Mouse (Mus musculus): Measurements from ENCODE around the gene Rapgef6.

Gene Rapgef6

DNA sequence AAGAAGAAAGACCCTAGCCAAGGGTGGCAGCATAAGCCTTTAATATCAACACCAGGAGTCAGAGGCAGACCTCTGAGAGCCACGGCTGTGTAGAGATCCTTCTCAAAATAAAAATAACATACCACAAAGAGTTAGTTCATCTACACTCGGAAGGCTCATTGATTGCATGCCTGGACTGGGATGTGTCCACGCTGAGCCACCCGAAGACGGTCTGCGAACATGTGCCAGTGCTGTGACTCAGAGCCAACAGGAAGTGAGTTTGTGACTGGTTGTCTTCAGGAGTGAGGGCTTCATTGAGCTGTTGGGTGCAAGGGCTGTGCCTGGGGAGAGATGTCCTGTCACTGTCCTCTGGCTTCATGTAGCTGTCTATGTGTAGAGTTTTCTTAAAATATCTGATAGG lies 171.0 kb downstream of the Rapgef6 start:
- peak; percentile 66 for DNase-seq (ENCODE audit: low read depth)

DNA sequence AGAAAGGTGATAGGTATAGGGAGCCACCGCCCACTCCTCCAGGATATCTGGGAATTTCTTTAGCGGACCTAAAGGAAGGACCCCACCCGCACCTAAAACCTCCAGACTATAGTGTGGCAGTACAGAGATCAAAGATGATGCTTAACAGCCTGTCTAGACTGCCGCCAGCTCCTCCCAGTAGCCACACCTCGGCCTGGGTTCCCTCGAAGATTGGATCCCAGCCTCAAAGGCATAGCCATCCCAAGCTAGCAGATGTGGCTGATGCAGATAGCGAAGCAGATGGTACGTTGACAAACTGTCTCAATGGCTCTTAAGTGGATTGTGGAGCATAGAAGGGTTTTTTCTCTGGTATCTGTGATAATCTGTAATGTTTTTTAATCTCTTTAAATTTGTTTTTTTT lies 171.6 kb downstream of the Rapgef6 start:
- no peak for DNase-seq (ENCODE audit: low read depth)

DNA sequence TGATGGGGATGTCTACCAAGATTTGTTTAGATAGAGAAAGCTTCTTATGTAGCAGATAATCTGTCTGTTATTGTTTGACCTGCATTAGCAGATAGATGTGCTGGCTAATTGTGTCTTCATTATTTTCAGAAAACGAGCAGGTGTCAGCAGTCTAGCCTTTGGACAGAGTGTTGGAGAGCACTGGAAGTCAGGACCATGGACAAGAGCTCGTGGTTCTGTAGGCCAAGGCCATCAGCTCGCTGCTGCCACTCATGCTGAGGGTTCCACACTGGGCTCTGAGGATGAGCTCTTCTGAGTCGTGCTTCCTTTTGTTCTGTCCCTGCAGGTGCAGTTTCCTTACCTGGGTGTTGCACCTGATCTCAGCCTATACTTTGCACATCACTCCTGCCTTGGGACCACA lies 173.3 kb downstream of the Rapgef6 start:
- peak; percentile 60 for DNase-seq (ENCODE audit: low read depth)

DNA sequence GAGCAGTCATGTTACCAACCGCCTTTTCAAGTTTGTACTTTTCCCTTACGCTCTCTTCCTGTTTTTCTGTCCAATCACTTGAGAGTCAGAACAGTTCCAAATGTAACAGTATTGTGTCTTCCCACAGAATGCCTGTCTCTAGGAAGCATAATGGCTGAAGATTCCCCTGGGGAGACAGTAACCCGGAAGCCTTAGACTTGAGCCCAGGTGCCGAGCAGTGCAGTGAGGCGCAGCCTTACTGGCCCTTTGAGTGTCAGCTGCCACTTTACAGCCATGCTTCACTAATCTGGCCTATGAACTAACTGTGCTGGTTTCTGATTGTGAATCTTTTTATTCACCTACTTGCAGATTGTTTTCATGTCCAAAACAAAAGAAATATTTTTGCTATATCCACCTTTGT lies 175.0 kb downstream of the Rapgef6 start:
- no peak for DNase-seq (ENCODE audit: low read depth)

DNA sequence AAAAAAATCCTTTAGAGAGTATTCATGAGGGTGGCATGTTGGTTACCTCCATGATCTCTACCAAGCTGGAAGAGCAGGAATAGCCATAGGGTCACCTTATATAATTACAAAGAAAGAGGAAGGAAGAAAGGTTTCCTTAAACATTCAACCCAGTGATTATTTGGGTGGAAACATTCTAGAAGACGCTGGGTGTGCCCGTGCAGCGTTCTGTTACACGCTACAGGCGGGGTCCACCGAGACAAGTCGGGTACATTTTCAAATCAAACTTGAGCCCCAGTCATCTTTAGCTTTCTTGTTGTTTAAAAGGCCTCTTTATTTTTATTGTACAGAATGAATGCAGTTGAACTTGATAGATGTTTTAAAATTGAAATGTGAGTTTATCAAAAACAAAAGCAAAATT lies 176.0 kb downstream of the Rapgef6 start:
- DNase-seq (ENCODE audit: low read depth): no peak

DNA sequence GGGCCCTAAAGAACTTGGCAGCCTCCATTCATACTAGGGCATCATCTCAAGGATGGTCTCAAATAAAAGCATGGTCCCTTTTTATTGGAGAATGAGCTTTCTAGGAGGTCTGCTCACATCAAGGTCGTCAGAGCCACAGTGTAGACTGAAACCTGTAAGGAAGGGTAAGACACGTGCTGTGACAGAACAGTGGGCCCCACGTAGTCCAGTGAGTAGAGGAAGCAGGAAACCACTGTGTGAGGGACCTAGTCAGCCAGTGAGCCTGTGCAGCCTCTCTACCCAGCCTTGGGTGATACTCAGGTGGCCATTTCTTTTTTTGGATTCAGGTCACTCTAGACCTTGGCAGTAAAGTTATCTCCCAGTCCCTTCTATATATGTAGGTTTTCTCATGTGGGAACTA lies 177.3 kb downstream of the Rapgef6 start:
- peak; percentile 48 for DNase-seq (ENCODE audit: low read depth)

DNA sequence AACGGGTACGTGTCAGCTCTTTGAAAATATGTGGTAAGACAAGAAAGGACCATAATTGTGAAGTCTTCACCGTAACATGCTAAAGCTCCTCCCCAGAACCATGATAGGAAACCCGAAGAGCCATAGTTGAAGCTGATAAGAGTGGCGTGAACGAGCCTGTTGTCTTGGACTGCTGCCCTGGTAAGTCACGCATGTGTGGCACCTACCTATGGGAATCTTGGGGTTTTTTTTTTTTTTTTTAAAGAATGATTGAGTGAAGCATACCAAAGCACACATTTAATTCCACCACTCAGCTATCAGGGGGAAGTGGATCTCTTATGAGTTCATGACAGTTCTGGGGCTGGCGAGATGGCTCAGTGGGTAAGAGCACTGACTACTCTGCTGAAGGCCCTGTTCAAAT lies 179.2 kb downstream of the Rapgef6 start:
- no peak for DNase-seq (ENCODE audit: low read depth)

DNA sequence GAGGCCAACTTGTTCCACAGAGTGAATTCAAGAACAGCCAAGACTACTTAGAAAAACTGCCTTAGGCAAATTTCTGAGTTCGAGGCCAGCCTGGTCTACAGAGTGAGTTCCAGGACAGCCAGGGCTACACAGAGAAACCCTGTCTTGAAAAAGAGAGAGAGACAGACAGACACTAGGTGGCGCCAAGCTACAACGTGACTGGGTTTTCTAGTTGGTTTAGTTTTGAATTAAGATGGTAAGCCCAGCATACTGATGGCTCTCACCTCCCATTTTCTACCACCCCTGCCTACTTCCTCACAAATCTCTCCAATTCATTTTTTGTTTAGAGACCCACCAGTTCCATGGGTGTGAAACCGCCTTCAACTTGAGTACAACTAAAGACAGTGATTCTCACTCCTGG lies 180.7 kb downstream of the Rapgef6 start:
- peak; percentile 86 for DNase-seq (ENCODE audit: low read depth)

DNA sequence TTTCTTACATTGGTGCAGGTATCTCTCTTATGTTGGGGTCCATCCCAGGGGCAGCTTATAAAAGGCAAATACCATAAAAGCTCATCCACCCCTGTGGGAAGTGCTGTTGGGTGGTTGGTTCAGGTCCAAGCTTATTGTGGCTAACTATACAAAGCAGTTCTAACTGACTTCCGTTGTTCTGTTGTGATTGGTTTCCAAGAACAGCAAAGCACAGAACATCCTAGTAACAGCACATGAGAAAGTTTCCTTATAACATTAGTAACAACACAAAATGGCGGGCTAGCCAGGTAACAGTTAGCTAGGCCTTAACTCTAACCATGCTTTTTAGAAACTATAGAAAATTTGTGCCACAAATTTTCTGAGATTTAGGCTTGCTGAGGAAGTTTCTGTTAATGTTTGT lies 185.5 kb downstream of the Rapgef6 start:
- DNase-seq (ENCODE audit: low read depth): no peak

DNA sequence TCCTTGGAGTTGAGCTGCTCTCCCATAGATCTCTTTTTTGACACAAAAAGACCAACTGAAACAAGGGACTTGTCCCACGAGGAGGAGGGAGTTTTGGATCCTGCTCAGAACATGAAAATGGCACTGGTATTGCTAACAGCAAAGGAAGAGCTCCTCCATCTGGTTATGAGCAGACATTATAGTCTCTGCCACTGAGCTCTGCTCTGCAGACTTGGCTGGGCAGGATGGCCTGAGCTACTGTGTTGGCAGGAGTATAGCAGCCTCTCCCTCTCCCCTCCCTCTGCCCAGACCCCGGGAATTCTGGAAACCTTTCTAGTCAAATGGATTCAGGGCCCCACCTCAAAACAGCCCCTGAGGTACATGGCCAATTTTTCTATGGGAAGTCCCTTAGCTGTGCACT lies 187.0 kb downstream of the Rapgef6 start:
- no peak for DNase-seq (ENCODE audit: low read depth)

DNA sequence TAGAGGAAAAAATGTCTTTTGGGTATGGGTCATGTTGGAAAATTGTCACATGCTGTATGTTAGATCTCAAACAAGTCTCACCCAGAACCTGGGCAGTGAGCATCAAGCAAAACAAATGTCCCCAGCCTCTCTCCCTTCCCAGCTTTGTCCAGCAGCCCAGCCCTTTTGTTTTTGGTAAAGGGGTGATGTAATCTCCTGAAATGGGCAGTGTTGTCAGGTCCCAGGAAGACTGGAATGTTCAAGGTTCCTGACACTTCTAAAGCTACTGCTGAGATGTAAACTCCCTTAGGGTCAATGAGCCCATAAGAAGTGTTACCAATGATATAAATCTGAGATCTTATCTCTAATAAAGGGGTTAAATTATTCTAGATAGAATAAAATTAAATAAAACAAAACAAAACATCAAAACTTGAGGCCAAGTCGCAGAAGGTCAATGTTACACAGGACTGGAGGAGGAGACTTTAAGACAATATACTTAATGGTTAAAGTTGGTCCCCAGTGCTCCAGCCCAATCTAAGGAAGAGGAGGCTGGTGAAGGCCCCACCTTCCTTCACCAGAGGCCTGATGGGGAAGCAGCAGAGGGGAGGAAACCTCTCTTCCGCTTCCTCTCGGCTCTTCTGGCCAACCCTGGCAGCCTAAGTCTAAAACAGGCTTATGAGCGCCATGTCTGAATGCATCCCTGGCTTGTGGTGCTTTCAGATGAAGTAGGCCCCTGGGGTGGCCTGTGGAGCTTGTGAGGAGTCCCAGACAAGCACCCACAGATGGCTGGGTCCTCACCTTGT lies 188.1 kb downstream of the Rapgef6 start:
- DNase-seq (ENCODE audit: low read depth): no peak

DNA sequence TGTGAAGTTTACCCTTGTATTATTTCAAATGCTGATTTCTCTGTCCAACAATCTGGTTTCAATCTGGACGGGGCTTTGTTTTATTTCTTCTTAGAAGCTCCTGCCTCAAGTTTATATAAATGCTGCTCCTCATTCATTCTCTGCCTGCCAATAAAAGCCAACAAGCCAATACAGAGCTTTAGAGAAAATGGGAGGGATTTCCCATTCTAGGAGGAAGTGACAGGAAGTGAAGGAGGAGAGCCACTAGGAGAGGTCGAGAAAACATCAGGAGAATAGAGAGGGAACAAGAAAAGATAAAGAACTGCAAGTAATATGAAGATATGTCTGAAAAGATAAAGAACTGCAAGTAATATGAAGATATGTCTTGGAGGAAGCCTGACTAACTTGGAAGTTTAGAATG lies 190.2 kb downstream of the Rapgef6 start:
- DNase-seq (ENCODE audit: low read depth): no peak

DNA sequence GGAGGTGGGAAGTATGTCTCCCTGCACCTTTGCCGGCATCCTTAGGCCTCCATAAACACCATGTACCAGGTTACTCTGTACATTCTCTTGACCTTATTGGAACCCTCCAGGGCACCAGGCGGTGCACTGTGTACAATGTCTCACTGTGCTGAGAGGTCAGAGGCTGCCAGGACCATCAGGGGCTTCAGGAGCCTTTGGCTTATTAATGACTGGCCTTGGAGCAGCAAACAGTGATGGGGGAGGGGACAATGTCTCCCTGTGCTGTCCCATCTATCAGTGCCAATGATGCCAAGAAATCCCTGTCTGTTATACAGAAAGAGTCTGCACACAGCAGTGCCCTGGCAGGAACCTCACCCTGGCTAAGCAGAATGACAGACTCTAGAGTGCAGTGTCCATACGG lies 195.2 kb downstream of the Rapgef6 start:
- DNase-seq (ENCODE audit: low read depth): no peak

DNA sequence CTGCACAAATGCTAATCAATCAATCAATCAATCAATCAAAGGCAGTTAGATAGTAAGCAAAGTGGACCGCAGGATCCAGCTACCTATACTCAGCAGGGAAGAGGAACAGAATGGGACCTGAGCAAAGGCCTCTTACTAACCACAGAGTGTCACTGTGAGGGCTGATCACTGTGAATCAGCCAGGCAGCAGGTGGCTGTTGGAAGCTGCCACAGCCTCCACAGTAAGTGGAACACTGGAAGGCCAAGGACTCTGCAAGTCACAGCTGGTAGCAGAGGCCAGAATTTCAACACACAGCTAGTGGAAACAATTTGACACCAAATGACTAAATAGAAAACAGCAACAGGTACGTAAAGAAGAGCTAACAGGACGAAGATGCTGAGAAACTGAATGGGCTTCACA lies 196.0 kb downstream of the Rapgef6 start:
- DNase-seq (ENCODE audit: low read depth): no peak

DNA sequence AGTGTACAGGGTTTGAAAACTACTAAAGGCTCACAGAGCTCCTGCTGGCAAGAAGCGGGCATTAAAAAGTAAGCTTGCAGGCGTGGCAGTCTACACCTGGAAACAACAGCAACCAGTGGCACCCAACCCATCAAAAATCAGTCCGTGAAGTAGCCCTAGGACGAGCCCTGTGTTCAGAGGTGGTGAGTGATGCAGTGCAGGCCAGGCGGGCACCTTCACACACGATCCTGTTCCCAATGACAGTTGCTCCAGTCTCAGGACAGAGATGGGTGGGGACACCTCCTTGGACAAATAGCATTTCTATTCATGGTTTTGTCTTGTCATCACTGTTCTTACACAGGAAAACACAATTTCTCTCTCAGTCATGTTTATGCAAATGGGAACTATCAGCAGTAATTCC lies 199.4 kb downstream of the Rapgef6 start:
- no peak for DNase-seq (ENCODE audit: low read depth)

DNA sequence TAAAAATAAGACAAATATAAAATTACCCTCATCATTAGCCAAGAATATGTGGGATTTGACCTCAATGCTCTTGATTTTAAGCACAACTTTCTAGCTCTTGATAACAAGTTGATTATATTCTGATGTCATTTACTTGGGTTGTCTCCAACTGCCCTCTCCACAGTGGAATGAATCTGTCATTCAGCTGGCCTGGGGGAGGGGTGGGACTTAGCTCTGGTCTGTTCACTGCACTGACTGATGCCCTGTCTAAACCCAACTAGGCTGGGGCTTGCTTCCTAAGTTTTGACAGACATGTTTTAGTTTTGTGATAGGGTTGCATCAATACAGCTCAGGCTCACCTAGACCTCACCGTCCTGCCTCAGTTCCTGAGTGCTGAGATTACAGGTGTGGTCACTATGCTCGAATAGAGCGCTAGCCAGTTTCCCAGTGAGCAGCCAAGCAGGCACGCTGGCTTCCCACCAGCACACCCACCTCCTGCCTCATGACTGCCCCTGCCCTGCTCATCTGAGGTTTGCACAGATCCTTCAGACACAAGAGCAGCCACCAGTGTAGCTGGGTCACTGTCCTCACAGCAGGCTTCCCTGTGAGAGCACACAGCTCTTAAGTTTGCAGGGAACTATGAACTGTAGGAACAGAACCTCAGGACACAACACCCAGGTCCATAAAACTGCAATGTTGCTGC lies 201.8 kb downstream of the Rapgef6 start:
- DNase-seq (ENCODE audit: low read depth): no peak

DNA sequence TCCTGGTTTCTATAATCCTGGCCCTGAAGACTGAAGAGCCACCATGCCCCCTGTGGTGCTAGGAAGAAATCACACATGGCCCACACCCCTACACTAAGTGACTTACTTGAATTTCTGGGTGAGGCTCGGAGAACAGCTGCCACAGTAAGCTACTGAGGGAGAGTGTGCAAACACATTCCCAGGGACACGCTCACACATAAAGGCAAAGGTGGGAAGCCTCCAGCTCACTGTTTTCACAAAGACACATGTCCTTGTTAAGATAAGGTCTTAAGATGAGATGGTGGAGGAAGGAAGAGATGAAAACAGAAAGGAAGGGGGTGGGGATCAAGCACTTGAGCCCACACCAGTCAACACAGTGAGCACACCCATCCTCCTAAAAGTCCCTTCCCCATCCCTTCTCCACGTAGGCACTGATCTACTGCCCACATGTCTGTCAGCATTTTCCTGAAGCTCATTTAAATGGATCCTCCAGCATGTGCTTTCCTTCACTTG lies 204.0 kb downstream of the Rapgef6 start:
- DNase-seq (ENCODE audit: low read depth): no peak

DNA sequence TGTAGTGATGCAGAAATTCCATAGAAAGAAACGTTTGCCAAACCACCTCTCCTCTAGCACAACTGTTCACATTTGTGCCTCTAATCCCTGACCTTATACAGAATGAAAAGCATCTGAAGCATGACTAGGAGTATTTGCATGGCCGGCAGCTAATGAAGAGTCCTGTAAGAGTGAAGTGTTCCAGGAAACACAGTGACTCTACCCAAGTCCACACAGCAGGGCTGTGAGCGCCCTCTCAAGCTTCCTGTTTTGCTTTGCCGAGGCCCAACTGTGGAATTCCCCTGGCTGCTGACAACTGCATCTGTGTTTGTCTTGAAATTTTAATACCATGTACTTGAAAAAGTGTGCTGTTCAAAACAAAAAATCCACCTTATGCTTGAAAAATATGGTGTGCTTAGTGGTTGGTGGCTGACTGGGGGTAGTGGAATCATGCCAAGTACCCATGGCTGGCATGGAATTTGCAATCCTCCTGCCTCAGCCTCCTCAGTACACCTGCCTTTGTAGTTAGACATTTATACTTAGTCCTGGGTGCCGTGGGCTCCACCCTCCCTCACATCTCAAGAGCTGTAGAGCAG lies 204.8 kb downstream of the Rapgef6 start:
- peak; percentile 54 for DNase-seq (ENCODE audit: low read depth)

DNA sequence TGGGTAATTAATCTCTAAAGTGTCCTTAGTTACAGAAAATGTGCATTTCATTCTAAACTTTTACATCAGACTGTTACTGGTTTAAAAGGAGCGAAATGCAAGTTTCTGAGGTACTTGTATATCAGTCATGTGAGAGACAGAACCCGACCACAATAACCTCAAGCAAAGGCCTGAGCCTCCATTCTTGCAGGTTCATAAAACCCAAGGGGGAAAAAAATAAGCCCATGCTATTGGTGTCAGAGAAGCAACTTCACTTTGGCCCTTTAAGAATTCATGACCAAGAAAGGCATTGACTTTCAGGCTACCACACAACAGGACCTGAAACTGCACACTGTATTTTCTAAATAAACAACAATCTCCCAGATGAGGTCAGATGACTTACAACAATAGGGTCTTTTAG lies 205.7 kb downstream of the Rapgef6 start:
- peak; percentile 52 for DNase-seq (ENCODE audit: low read depth)

DNA sequence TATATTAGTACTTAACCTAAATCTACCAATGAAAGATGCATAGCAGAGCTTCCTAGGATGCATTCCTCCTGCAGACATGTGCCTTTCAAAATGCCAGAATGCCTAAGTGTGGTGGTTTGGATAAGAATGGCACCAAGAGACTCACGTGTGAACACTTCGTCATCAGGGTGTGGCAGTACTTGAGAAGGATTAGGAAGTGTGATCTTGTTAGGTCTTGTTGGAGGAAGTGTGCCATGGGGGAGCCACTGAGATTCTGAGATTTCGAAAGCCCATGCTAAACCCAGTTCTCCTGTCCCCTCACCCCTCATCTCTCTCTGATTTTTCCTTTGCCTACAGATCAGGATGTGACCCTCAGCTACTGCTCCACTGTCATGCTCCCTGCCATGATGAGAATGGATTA lies 206.7 kb downstream of the Rapgef6 start:
- DNase-seq (ENCODE audit: low read depth): no peak

DNA sequence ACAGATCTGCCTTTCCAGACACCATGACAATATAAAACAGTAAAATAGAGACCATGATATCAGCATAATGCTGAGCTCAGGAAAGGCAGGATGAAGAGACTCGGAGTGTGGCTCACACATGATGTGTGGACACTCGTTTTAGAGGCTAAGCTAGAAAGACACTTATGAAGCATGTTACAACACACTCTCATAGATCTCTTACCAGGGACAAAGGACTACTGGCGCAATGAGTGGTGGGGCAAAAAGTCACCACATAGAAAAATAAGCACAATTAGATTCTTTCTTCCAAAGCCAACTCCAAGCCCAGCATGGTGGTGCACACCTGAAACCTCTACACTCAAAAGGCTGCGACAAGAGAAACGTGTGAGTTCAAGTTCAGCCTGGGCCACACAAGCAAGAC lies 208.3 kb downstream of the Rapgef6 start:
- no peak for DNase-seq (ENCODE audit: low read depth)

DNA sequence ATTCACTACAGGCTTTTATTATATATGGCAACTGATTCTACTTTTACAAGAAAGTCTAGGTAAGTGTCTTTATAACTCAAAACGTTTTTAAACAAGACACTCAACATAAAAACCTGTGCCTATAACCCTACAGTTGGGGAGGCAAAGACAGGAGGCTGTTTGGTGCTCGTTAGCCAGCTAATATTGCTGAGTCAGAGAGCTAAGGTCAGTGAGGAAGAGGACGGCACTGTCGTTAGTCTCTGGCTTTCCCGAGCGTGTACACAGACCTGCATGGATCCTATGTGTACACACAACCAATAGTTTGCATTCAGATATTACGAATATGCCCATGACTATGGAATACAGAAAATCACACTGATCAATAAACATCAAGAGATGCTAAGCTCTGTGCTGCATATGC lies 208.7 kb downstream of the Rapgef6 start:
- no peak for DNase-seq (ENCODE audit: low read depth)

DNA sequence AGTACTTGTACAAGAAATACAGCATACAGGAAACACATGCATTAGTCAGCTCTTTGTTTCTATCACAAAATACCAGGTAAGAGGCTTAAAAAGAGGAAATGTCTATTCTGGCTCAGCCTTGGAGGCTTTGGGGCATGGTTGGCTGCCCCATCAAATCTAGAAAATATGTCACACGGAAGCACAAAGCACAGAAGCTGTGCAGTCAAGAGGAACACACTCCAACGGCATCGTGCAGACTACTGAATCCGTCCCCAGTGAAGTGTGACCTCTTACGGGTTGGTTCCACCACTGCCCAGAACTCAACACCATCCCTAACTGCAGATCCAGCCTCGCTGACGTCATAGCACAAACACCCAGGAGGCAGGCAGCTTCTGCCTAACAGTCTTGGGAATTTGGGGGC lies 210.9 kb downstream of the Rapgef6 start:
- peak; percentile 42 for DNase-seq (ENCODE audit: low read depth)

Measured in 416B (cell line).